Mouse (Mus musculus) MEL (cell line): Measurements from ENCODE around the gene Gtf3c4. TPM values are rescaled to one million over a fixed set of nuclear protein-coding genes. Genes with fewer than 3 reads are reported as not detected.

ENCODE experiments used
- DNase-seq: peaks from one replicate; pipeline ENCODE4 v3.0.0; 2011; ENCODE audit warnings: low read depth, low spot score
- H3K27ac ChIP-seq: 2 replicates; pipeline ENCODE4 v1.5.1; 2012; ENCODE audit warnings: low read depth, mild to moderate bottlenecking, control low read depth, low read length, moderate library complexity; ENCODE audit not compliant: control insufficient read depth
- H3K27me3 ChIP-seq, 2 experiments: fragments of 150-350 bp in 1 of 2; sonication (generic) in 1 of 2; 2 replicates each; pipeline ENCODE4 v1.6.1; 2012; ENCODE audit warnings: low read length in 2 of 2, mild to moderate bottlenecking in 2 of 2, improper control_type of control experiment in 1 of 2, moderate library complexity in 1 of 2; ENCODE audit not compliant: insufficient read depth in 2 of 2, control insufficient read depth in 1 of 2
- H3K36me3 ChIP-seq, 2 experiments: 2 replicates each; pipeline ENCODE4 v1.6.1; 2012 to 2014; ENCODE audit warnings: low read length in 2 of 2, improper control_type of control experiment in 1 of 2, inconsistent platforms in 1 of 2, mild to moderate bottlenecking in 1 of 2; ENCODE audit not compliant: insufficient read depth in 2 of 2, control insufficient read depth in 1 of 2
- H3K4me1 ChIP-seq, 2 experiments: fragments of 150-350 bp in 1 of 2; sonication (generic) in 1 of 2; 2 replicates each; pipeline ENCODE4 v1.6.1; 2012; ENCODE audit warnings: low read length in 2 of 2, improper control_type of control experiment in 1 of 2, mild to moderate bottlenecking in 1 of 2; ENCODE audit not compliant: insufficient read depth in 2 of 2, control insufficient read depth in 1 of 2
- H3K4me3 ChIP-seq, 2 experiments: fragments of 150-350 bp in 1 of 2; sonication (generic) in 1 of 2; 2 replicates each; pipeline ENCODE4 v1.5.1; 2012; ENCODE audit warnings: low read depth in 2 of 2, low read length in 2 of 2, mild to moderate bottlenecking in 2 of 2, moderate library complexity in 2 of 2, control low read depth in 1 of 2, improper control_type of control experiment in 1 of 2; ENCODE audit not compliant: control insufficient read depth in 1 of 2, insufficient read depth in 1 of 2
- H3K79me2 ChIP-seq: 2 replicates; pipeline ENCODE4 v1.6.1; 2012; ENCODE audit warnings: mild to moderate bottlenecking, low read length, moderate library complexity; ENCODE audit not compliant: control insufficient read depth, poor library complexity, insufficient read depth
- H3K9ac ChIP-seq: 2 replicates; pipeline ENCODE4 v1.6.1; 2012; ENCODE audit warnings: low read depth, mild to moderate bottlenecking, control low read depth, low read length, moderate library complexity; ENCODE audit not compliant: control insufficient read depth, poor library complexity, severe bottlenecking
- H3K9me3 ChIP-seq: fragments of 150-350 bp; sonication (generic); replicated peaks from 2 replicates; pipeline ENCODE4 v1.6.1; 2012; ENCODE audit warnings: mild to moderate bottlenecking, low read length, improper control_type of control experiment, moderate library complexity; ENCODE audit not compliant: insufficient read depth
- BHLHE40 ChIP-seq: IDR thresholded peaks from 2 replicates; pipeline ENCODE4 v1.6.1; 2012; ENCODE audit warnings: low read depth, mild to moderate bottlenecking, inconsistent platforms, low read length, improper control_type of control experiment, borderline replicate concordance
- CHD2 ChIP-seq: IDR thresholded peaks from 2 replicates; pipeline ENCODE4 v1.6.1; 2011; ENCODE audit warnings: low read length, improper control_type of control experiment
- CTCF ChIP-seq, 3 experiments: IDR thresholded peaks in 2 of 3; conservative IDR thresholded peaks in 1 of 3; 2 replicates each; pipeline ENCODE4 v1.5.1; 2011 to 2012; ENCODE audit warnings: low read length in 3 of 3, low read depth in 2 of 3, mild to moderate bottlenecking in 2 of 3, improper control_type of control experiment in 1 of 3, inconsistent platforms in 1 of 3, mixed read lengths in 1 of 3, moderate library complexity in 1 of 3; ENCODE audit not compliant: control insufficient read depth in 1 of 3, insufficient read depth in 1 of 3, poor library complexity in 1 of 3, severe bottlenecking in 1 of 3
- ELF1 ChIP-seq: IDR thresholded peaks from 2 replicates; pipeline ENCODE4 v1.6.1; 2014; ENCODE audit warnings: low read depth, mild to moderate bottlenecking, inconsistent platforms, low read length, improper control_type of control experiment, moderate library complexity
- EP300 ChIP-seq, 2 experiments: IDR thresholded peaks; 2 replicates each; pipeline ENCODE4 v1.6.1; 2011; ENCODE audit warnings: improper control_type of control experiment in 2 of 2, low read length in 2 of 2, low read depth in 1 of 2, mild to moderate bottlenecking in 1 of 2
- GATA1 ChIP-seq: IDR thresholded peaks from 2 replicates; pipeline ENCODE4 v1.6.1; 2011; ENCODE audit warnings: low read depth, low read length, improper control_type of control experiment
- HCFC1 ChIP-seq: IDR thresholded peaks from 2 replicates; pipeline ENCODE4 v1.6.1; 2012; ENCODE audit warnings: low read depth, mild to moderate bottlenecking, inconsistent platforms, low read length, improper control_type of control experiment, moderate library complexity
- MAFK ChIP-seq: IDR thresholded peaks from 2 replicates; pipeline ENCODE4 v1.6.1; 2011; ENCODE audit warnings: low read depth, mild to moderate bottlenecking, low read length, improper control_type of control experiment, borderline replicate concordance
- MXI1 ChIP-seq: IDR thresholded peaks from 2 replicates; pipeline ENCODE4 v1.6.1; 2011; ENCODE audit warnings: mild to moderate bottlenecking, low read depth, low read length, improper control_type of control experiment
- MYC ChIP-seq: IDR thresholded peaks from 2 replicates; pipeline ENCODE4 v1.6.1; 2011; ENCODE audit warnings: low read depth, mild to moderate bottlenecking, low read length, improper control_type of control experiment, moderate library complexity
- NRF1 ChIP-seq: IDR thresholded peaks from 2 replicates; pipeline ENCODE4 v1.6.1; 2014; ENCODE audit warnings: low read depth, mild to moderate bottlenecking, inconsistent platforms, low read length, improper control_type of control experiment, moderate library complexity; ENCODE audit not compliant: poor library complexity, insufficient read depth, severe bottlenecking
- POLR2A ChIP-seq, 2 experiments: IDR thresholded peaks; 2 replicates each; pipeline ENCODE4 v1.6.1; 2011 to 2012; ENCODE audit warnings: low read length in 2 of 2, mild to moderate bottlenecking in 2 of 2, control low read depth in 1 of 2, improper control_type of control experiment in 1 of 2, low read depth in 1 of 2, moderate library complexity in 1 of 2; ENCODE audit not compliant: control insufficient read depth in 1 of 2, insufficient read depth in 1 of 2, poor library complexity in 1 of 2
- POLR2AphosphoS2 ChIP-seq: IDR thresholded peaks from 2 replicates; pipeline ENCODE4 v1.6.1; 2011; ENCODE audit warnings: low read length, improper control_type of control experiment
- TBP ChIP-seq: IDR thresholded peaks from 2 replicates; pipeline ENCODE4 v1.8.0; 2011; ENCODE audit warnings: low read depth, low read length, improper control_type of control experiment
- TCF12 ChIP-seq: IDR thresholded peaks from 2 replicates; pipeline ENCODE4 v1.6.1; 2014; ENCODE audit warnings: low read depth, mild to moderate bottlenecking, inconsistent platforms, low read length, improper control_type of control experiment, moderate library complexity
- UBTF ChIP-seq: IDR thresholded peaks from 2 replicates; pipeline ENCODE4 v1.6.1; 2012; ENCODE audit warnings: low read depth, mild to moderate bottlenecking, inconsistent platforms, low read length, improper control_type of control experiment, moderate library complexity, borderline replicate concordance; ENCODE audit not compliant: insufficient read depth
- USF2 ChIP-seq, 2 experiments: IDR thresholded peaks; 2 replicates each; pipeline ENCODE4 v1.6.1; 2011 to 2012; ENCODE audit warnings: improper control_type of control experiment in 2 of 2, low read length in 2 of 2, borderline replicate concordance in 1 of 2, inconsistent platforms in 1 of 2, low read depth in 1 of 2, mild to moderate bottlenecking in 1 of 2; ENCODE audit not compliant: insufficient read depth in 1 of 2
- ZKSCAN1 ChIP-seq: IDR thresholded peaks from 2 replicates; pipeline ENCODE4 v1.6.1; 2012; ENCODE audit warnings: low read depth, mild to moderate bottlenecking, inconsistent platforms, low read length, improper control_type of control experiment, moderate library complexity
- ZMIZ1 ChIP-seq: IDR thresholded peaks from 2 replicates; pipeline ENCODE4 v1.6.1; 2012; ENCODE audit warnings: low read depth, mild to moderate bottlenecking, inconsistent platforms, low read length, improper control_type of control experiment, moderate library complexity
- ZNF384 ChIP-seq: IDR thresholded peaks from 2 replicates; pipeline ENCODE4 v1.6.1; 2012; ENCODE audit warnings: low read depth, mild to moderate bottlenecking, inconsistent platforms, low read length, improper control_type of control experiment
- polyA plus RNA-seq, 2 experiments: library from polyadenylated mRNA; stranded (reverse) in 1 of 2; unstranded in 1 of 2; fragments of >175 nt in 1 of 2; fragments of >200 nt in 1 of 2; gene quantifications; 2 replicates each; pipeline versions ENCODE4 v1.2.1 to v1.2.4; 2012; ENCODE audit warnings: low replicate concordance in 2 of 2, low read depth in 1 of 2; ENCODE audit not compliant: insufficient read length in 2 of 2, insufficient read depth in 1 of 2, missing spikeins in 1 of 2
- total RNA-seq: library from RNA; depleted of rRNA; stranded (reverse); fragments of 300-350 nt; gene quantifications from 2 replicates; pipeline ENCODE4 v1.2.3, GENCODE M21; 2012

Gene Gtf3c4
- total and polyA plus RNA-seq, 3 experiments = 28.3 to 37.4 TPM; not detected in 1

DNA sequence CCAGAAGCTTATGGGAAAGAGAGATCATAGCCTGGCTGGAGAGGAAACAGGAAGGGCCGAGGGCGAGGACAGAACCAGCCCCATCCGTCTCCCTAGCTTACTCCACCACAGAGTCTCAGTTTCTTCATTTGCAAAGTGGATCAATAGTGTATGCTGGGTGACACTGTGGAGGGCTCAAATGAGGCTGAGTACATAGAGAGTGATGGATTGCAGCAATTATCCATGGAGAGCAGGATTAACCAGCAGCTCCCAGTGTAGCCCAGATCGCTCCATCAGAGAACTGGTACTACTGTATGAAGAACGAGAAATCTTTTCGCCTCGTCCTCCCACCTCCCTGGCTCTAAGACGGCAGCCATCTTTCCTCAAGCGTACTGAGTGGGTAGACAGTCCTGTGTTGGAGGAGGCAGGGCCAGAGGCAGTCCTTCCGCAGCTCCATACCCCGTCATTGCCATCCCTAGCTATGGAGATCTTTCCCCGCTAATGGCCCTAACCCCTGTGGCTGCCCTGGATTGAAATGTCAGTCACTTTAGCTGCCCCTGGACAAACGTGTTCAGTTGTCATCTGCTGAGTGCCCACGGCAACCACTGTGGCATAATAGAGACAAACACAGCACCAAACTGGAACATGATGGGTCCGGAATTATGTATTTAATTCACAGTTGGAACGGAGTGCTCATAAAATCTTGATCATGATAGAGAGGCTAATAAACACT lies 53.6 kb downstream of the Gtf3c4 start:
- Histone ChIP-seq H3K36me3 (no peaks in the 10 kb centered on the region), H3K27me3 (no peaks in the 10 kb centered on the region), H3K79me2 (no peaks in the 10 kb centered on the region), H3K9me3 (no peaks in the 10 kb centered on the region), H3K4me1 (no peaks in the 10 kb centered on the region), H3K27ac (no peak overlapping the region), H3K4me3 (no peak overlapping the region), H3K9ac (no peak overlapping the region)
- no peak for DNase-seq
- TF ChIP-seq MAFK (no peak), UBTF (no peak), TCF12 (no peak), TBP (no peak), MXI1 (no peak), USF2 (IDR thresholded peaks at IDR 0.05; ENCODE audit: borderline replicate concordance in 1 of 2, insufficient read depth in 1 of 2, low read depth in 1 of 2, low read length in 2 of 2) (no peak), ZKSCAN1 (no peak), BHLHE40 (no peak), ZMIZ1 (no peak), HCFC1 (no peak), MYC (no peak), POLR2AphosphoS2 (no peak), POLR2A (IDR thresholded peaks at IDR 0.05; ENCODE audit: control insufficient read depth in 1 of 2, insufficient read depth in 1 of 2, low read depth in 1 of 2, low read length in 2 of 2, poor library complexity in 1 of 2) (no peak), ELF1 (no peak), GATA1 (no peak), ZNF384 (no peak), NRF1 (no peak), EP300 (IDR thresholded peaks at IDR 0.05; ENCODE audit: low read depth in 1 of 2, low read length in 2 of 2) (no peak)

DNA sequence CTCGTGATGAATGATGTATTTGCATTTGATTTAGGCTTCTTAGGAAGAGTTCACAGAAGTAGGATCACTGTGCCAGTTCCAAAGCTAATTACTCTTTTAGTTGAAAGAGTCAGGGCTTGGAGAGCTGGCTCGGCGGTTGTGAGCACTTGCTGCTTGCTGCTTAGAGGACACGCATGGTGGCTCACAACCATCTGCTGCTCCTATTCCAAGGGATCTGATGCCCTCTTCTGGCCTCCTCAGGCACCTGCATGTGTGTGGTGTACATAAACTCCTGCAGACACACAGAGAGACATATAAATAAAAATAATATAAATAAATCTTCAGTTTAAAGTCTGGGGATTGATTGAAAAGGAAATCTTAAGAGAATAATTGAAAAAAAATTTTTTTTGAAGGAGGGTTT lies 58.9 kb downstream of the Gtf3c4 start:
- Histone ChIP-seq H3K27me3 (peaks cover 0 to 2% of the 10 kb centered on the region in 2 experiments; a peak in 2 of 4 replicates), H3K9me3 (no peaks in the 10 kb centered on the region), H3K4me1 (no peaks in the 10 kb centered on the region), H3K4me3 (no peak overlapping the region), H3K9ac (no peak overlapping the region), H3K27ac (no peak overlapping the region), H3K79me2 (no peaks in the 10 kb centered on the region), H3K36me3 (no peaks in the 10 kb centered on the region)
- no peak for TF ChIP-seq CHD2
- TF ChIP-seq CTCF (IDR thresholded peaks at IDR 0.05 in 2 of 3, conservative IDR thresholded peaks at IDR 0.05 in 1 of 3; ENCODE audit: control insufficient read depth in 1 of 3, insufficient read depth in 1 of 3, low read depth in 2 of 3, low read length in 3 of 3, poor library complexity in 1 of 3, severe bottlenecking in 1 of 3) = peak in 2 of 3 experiments; percentile 6 to 20; a peak in 2 of 6 replicates
- no peak for DNase-seq
